Mouse (Mus musculus): ENCODE results near the gene 4922502D21Rik.

4922502D21Rik gene

GRCm38 (mm10) chr6:129312499-129312898 lies 19.1 kb downstream of the 4922502D21Rik start:
- no peak for DNase-seq (ENCODE audit: low spot score)

- DNase-seq (ENCODE audit: low spot score) = no peak
Observed at GRCm38 (mm10) chr6:129304180-129304579, 27.4 kb downstream of the 4922502D21Rik start.

DNA sequence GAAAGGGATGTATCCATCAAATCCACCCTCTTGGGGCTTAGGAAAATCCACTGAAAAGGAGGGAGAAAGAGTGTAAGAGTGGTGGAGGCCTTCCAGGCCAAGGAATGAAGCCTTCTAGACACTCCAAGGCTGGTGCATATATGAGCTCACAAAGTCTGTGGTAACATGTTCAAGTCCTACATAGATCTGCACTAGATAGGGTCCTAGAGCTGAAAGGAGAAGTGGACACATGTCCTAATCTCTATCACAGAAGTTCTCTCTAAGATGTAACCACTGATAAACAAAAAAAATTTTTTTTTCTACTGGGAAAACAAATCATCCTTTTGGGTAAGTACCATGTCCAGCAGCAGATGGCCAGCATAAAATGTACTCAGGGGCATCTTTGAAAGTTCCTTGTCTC lies 42.9 kb downstream of the 4922502D21Rik start:
- DNase-seq (ENCODE audit: low spot score) = no peak

GRCm38 (mm10) chr6:129284384-129285104 lies 47.1 kb downstream of the 4922502D21Rik start:
- DNase-seq (ENCODE audit: low spot score) = no peak

- DNase-seq (ENCODE audit: low spot score) = no peak
Observed at GRCm38 (mm10) chr6:129283271-129283670, 48.3 kb downstream of the 4922502D21Rik start.

- no peak for DNase-seq (ENCODE audit: low spot score)
Observed at GRCm38 (mm10) chr6:129276483-129276882, 55.1 kb downstream of the 4922502D21Rik start.

DNA sequence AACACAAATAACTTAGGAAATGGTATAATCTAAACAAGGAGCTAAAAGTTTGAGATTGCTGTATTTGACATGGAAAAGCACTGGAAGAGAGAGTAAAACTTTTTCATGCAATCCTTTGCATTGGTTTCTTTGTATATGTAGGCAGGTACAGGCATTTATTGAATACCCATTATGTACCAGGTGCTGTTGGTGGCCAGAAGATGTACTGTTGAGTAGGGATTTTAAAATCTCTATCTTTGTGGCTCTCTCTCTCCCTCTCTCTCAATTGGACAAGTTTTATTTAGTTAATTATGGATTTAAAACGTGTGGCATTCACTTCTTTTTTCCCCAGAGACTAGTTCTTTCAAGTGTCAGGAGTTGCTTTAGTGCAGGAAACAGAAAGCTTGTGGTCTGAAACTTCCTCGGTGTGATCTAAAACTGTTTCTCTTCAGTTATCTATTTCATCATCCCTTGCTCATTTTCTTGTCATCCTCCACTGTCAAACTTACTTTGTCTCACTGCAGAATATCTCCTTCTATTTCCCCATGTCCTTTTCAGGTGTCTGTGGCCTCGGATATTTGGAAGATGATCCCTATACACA lies 55.9 kb downstream of the 4922502D21Rik start:
- no peak for DNase-seq (ENCODE audit: low spot score)

DNA sequence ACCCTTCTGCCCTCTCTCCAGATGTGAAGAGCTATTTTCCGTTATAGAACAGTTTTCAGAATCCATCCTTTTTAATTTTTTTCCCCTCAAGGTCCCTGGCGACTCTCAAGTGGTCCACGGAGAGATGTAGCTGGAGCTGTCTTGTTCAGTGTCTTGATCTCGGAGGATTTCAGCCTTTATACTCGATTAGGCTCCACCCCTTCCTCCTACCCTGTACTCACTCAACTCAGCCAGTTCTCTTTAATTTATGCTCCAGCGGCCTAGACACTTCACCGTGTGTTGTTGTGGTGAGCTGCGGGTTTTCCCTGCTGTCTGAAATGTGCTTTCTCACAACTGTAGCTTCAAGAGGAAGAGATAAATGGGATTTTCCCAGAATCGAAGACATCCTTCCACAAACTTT lies 56.4 kb downstream of the 4922502D21Rik start, which contains the start of gene Cd69:
Cd69 (minus strand) TSS at position 217 of the 400 bp plus-strand sequence.
- DNase-seq (ENCODE audit: low spot score) = no peak

DNA sequence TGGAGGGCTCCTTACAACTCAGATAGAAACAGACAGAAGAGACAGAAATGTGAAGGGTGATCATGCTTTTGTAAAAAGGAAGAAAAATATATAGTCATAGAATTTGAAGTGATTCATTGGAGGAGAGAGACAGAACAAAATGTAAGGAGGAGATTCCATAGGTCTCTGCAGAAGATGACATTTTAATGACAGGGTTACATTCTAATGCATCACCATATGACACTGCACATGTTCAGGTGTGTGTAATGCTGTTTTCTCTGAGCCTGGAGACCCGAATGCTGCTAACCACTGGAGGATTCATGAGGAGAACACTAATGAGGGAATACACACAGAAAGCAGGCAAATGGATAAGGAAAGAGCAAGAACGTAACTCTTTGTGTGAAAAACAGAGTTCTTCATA lies 57.1 kb downstream of the 4922502D21Rik start:
- DNase-seq (ENCODE audit: low spot score) = no peak

GRCm38 (mm10) chr6:129273662-129274061 lies 57.9 kb downstream of the 4922502D21Rik start:
- DNase-seq (ENCODE audit: low spot score) = no peak

All from layer of hippocampus, adult 11-12 months (tissue).